Mouse (Mus musculus) kidney, postnatal 0 days (tissue): ENCODE measurements around the gene Zfp954. TPM values are rescaled to one million over a fixed set of nuclear protein-coding genes. Genes with fewer than 3 reads are reported as not detected.

Source experiments
- ATAC-seq: fragments of 200-750 bp; cut with Nextera tagmentation; replicated peaks from 2 replicates; pipeline ENCODE4 v1.8.0; 2017; ENCODE audit warnings: low read depth, moderate number of reproducible peaks, moderate TSS enrichment, moderate library complexity; ENCODE audit not compliant: low FRiP score
- DNase-seq: peaks from one replicate; pipeline ENCODE4 v3.0.0-alpha.2; 2016; ENCODE audit warnings: low spot score
- H3K27ac ChIP-seq: fragments of 300-500 bp; sonication (generic); 2 replicates; pipeline ENCODE4 v1.5.1; 2014; ENCODE audit warnings: mild to moderate bottlenecking
- H3K27me3 ChIP-seq: fragments of 300-500 bp; sonication (generic); 2 replicates; pipeline ENCODE4 v1.6.1; 2014; ENCODE audit warnings: low read length, mixed read lengths; ENCODE audit not compliant: insufficient read depth
- H3K36me3 ChIP-seq: fragments of 300-500 bp; sonication (generic); 2 replicates; pipeline ENCODE4 v1.6.1; 2014; ENCODE audit warnings: low read length, mixed read lengths; ENCODE audit not compliant: insufficient read depth
- H3K4me1 ChIP-seq: fragments of 300-500 bp; sonication (generic); replicated peaks from 2 replicates; pipeline ENCODE4 v1.6.1; 2014; ENCODE audit warnings: antibody characterized with exemption, low read length, mixed read lengths; ENCODE audit not compliant: insufficient read depth
- H3K4me2 ChIP-seq: fragments of 300-500 bp; sonication (generic); 2 replicates; pipeline ENCODE4 v1.6.1; 2014; ENCODE audit warnings: mild to moderate bottlenecking, low read length, moderate library complexity, mixed read lengths
- H3K4me3 ChIP-seq: fragments of 300-500 bp; sonication (generic); replicated peaks from 2 replicates; pipeline ENCODE4 v1.5.1; 2014; ENCODE audit warnings: low read depth, low read length
- H3K9ac ChIP-seq: fragments of 300-500 bp; sonication (generic); 2 replicates; pipeline ENCODE4 v1.6.1; 2014; ENCODE audit warnings: low read depth, low read length
- H3K9me3 ChIP-seq: fragments of 300-500 bp; sonication (generic); replicated peaks from 2 replicates; pipeline ENCODE4 v1.6.1; 2016; ENCODE audit warnings: low read length, inconsistent platforms, mixed read lengths
- CTCF ChIP-seq: IDR thresholded peaks from 2 replicates; pipeline ENCODE4 v1.5.1; 2016; ENCODE audit warnings: antibody characterized with exemption, low read depth, mild to moderate bottlenecking, moderate library complexity
- WGBS: fragments of 180-500 bp; shearing (Covaris S2); extraction: QIAGEN DNeasy Blood & Tissue Kit; methylation state at CpG from one replicate; pipeline ENCODE4 v1.1.7; 2014; 5-methylcytosine and 5-hydroxymethylcytosine counted together
- polyA plus RNA-seq: library from polyadenylated mRNA; unstranded; fragments of >200 nt; fragmentation: Nextera tagmentation; extraction: Ambion mirVana; gene quantifications from 2 replicates; pipeline ENCODE4 v1.2.1, GENCODE M21; 2015

Zfp954 gene
- polyA plus RNA-seq, 1 experiment from 2014 or later: 9.8 TPM

DNA sequence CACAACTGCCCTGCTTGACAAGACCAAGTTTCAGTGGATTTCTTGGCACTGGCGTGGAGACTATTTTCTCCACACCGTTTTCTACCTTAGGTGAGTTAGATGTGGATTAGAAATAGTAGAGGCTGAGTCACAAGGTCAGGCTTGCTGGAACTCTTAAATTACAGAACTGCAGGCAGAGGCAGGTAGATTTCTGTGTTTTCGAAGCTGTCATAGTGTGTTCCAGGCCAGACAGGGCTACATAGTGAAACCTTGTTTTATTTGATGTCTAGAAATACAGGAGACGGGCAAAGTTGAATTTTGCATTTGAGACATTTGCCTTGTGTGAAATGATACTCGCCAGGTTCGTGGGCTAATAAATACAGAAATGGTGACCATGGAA, 303 bp upstream of the Zfp954 start:
- DNase-seq: no peak
- 0 out of 2 replicates have a peak, but pooled peaks cover 8% of the 10 kb centered on the region for H3K4me1 ChIP-seq
- TF ChIP-seq CTCF: no peak
- no peak for ATAC-seq
- 56% methylated on average over 6 of the region's 6 CpGs for WGBS
- H3K4me3 ChIP-seq: peak overlapping the region; percentile 62
- H3K36me3 ChIP-seq: peaks cover 7% of the 10 kb centered on the region; the same call in 1 of the 2 replicates
- H3K27me3 ChIP-seq: no peaks in the 10 kb centered on the region
- no peaks in the 10 kb centered on the region for H3K9me3 ChIP-seq
- no peak overlapping the region for H3K27ac ChIP-seq
- H3K4me2 ChIP-seq: peak overlapping the region; percentile 68
- no peak overlapping the region for H3K9ac ChIP-seq

DNA sequence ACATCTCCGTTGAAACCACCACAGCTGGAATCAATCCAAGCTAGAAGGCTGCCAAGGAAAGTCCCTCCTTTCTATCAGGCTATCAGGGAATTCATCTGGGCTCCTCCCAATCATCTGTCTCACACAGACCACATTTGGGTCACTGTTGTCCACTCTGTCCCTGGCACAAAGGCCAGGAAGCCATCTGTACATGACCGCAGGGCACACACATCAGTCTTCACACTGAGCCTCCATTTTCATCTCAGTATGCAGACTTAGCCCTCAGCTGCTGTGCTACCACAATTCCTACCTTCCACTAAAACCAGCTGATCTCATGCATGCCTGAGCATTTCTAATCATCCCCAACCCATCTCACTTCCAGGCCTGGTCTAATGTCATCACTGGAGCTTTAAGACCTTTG, 2.8 kb downstream of the Zfp954 start:
- no peak for TF ChIP-seq CTCF
- H3K4me2 ChIP-seq: no peak overlapping the region
- ATAC-seq (no peak), DNase-seq (no peak)
- 0 out of 2 replicates have a peak, but pooled peaks cover 8% of the 10 kb centered on the region for H3K4me1 ChIP-seq
- H3K27ac ChIP-seq: no peak overlapping the region
- H3K27me3 ChIP-seq: no peaks in the 10 kb centered on the region
- no peak overlapping the region for H3K4me3 ChIP-seq
- no peaks in the 10 kb centered on the region for H3K9me3 ChIP-seq
- WGBS: 90% methylated on average over 2 of the region's 2 CpGs
- H3K9ac ChIP-seq: no peak overlapping the region
- H3K36me3 ChIP-seq: peaks cover 29% of the 10 kb centered on the region

DNA sequence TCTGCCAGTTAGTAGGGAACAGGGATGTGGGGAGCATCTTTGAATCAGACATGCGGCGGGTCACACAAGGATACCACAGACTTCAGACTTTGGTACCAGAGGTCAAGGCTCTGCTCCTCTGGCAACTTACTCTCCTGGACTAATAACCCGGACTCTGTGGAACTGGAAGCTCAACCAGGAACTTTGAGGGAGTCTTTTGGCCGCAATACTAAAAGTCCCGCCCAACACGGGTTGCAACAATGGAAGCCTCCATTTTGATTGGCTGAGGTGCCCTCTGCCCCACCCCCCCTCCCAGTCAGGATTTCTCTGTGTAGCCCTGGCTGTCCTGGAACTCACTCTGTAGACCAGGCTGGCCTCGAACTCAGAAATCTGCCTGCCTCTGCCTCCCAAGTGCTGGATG, 12.8 kb downstream of the Zfp954 start:
- Histone ChIP-seq H3K4me1 (no peaks in the 10 kb centered on the region), H3K9me3 (no peaks in the 10 kb centered on the region), H3K36me3 (no peaks in the 10 kb centered on the region), H3K4me3 (no peak overlapping the region), H3K9ac (no peak overlapping the region), H3K27me3 (no peaks in the 10 kb centered on the region), H3K4me2 (no peak overlapping the region), H3K27ac (no peak overlapping the region)
- 95% methylated on average over 7 of the region's 7 CpGs for WGBS
- TF ChIP-seq CTCF: no peak
- no peak for ATAC-seq
- DNase-seq: no peak

Other genes starting within 250 kb of the Zfp954 start
- gene Aurkc, start 126.2 kb downstream of the Zfp954 start, polyA plus RNA-seq: not detected in 2 replicates
- 1.1 TPM in 2 replicates for gene Zfp773, start 15.3 kb upstream of the Zfp954 start, polyA plus RNA-seq
- gene Zfp418, start 49.8 kb upstream of the Zfp954 start, polyA plus RNA-seq: 1.8 and 2.0 TPM in 2 replicates
- 5.0 and 5.4 TPM in 2 replicates for gene Zfp772, start 88.5 kb upstream of the Zfp954 start, polyA plus RNA-seq
- 0.42 and 0.51 TPM in 2 replicates for gene Vmn2r29, start 125.8 kb upstream of the Zfp954 start, polyA plus RNA-seq
- gene Gm45844, start 156.8 kb upstream of the Zfp954 start, polyA plus RNA-seq: 2.2 and 3.3 TPM in 2 replicates
- gene Clcn4, start 179.4 kb upstream of the Zfp954 start, polyA plus RNA-seq: 45.2 and 50.3 TPM in 2 replicates
- not detected in 2 replicates for gene Vmn2r30, start 216.1 kb upstream of the Zfp954 start, polyA plus RNA-seq